Mouse (Mus musculus): Measurements from ENCODE around the gene Igfals.

GRCm38 (mm10) chr17:24886134-24886931, 20.5 kb downstream of the Igfals start, which contains the start of the genes Nubp2 and Spsb3:
- no peak for TF ChIP-seq CTCF (IDR thresholded peaks at IDR 0.05; ENCODE audit: control insufficient read depth, insufficient read depth, low read length)
- TF ChIP-seq POLR2A (IDR thresholded peaks at IDR 0.05; ENCODE audit: borderline replicate concordance, control insufficient read depth, low read depth, low read length) = peak; percentile 92

Measured in bone marrow, adult 2 months (tissue).